Mouse (Mus musculus): ENCODE measurements around the gene Creb5. TPM values are rescaled to one million over a fixed set of nuclear protein-coding genes. Genes with fewer than 3 reads are reported as not detected.

The Creb5 gene
- polyA plus RNA-seq, 1 experiment from 2014 or later, result 9.5 TPM

DNA sequence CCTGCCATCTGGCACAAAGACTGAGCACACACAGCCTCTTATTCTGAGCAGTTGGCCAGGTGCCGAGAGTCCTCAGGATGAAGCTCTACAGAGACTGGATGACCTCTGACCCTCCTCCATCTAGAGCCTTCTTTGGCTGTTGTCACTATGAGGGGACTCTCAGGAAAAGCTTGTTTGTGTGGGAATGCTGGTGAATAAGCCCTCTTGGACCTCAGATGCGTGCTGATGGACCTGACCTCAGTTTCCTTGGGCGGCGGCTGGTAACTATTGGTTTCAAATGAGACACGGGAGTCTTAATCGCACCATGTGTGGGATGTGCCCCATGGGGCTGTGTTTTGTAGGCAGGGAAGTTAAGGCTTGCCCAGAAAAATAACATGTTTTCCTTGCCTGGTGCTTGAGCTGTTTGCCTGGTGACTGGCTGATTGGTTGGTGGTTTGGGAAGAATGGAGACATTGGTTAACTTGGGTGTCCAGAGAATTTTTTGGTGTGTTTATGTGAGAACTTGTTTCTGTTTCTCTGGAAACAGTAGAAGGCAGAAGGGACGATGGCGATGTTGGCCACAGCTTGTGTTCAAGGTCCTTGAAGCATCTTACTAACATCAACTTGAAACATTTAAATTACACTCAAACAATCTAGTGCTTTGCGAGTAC is 65.4 kb downstream of the Creb5 start:
- no peaks in the 10 kb centered on the region for H3K4me1 ChIP-seq
- no peaks in the 10 kb centered on the region for H3K9me3 ChIP-seq
- no peak overlapping the region for H3K4me2 ChIP-seq
- no peaks in the 10 kb centered on the region for H3K27me3 ChIP-seq (replicated peaks)
- H3K36me3 ChIP-seq, result no peaks in the 10 kb centered on the region
- H3K4me3 ChIP-seq (replicated peaks), result no peak overlapping the region
- H3K27ac ChIP-seq, result no peak overlapping the region
- WGBS, result 85% methylated on average over 9 of the region's 9 CpGs
- no peak for ATAC-seq (ENCODE audit: insufficient read depth, low FRiP score, low read depth)
- H3K9ac ChIP-seq, result no peak overlapping the region

DNA sequence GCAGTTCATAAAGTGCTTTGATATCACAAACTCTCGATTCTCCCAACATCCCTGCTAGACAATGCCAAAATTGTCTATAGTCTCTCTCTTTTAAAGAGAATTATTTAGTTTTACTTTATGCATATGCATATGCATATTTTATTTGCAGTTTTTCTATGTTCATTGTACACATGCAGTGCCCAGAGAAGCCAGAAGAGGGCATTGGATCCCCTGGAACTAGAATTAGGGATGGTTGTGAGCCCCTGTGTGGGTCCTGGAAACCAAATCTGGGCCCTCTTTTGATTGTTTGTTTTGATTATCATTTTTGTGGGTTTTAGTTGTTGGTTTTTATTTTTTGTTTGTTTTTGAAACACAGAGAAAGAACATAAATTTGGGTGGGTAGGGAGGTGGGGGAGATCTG is 69.3 kb downstream of the Creb5 start:
- Histone ChIP-seq H3K4me1 (no peaks in the 10 kb centered on the region), H3K36me3 (no peaks in the 10 kb centered on the region), H3K27ac (no peak overlapping the region), H3K4me2 (no peak overlapping the region), H3K4me3 (replicated peaks) (no peak overlapping the region), H3K9me3 (no peaks in the 10 kb centered on the region), H3K27me3 (replicated peaks) (no peaks in the 10 kb centered on the region), H3K9ac (no peak overlapping the region)
- WGBS, result 93% methylated on average over 1 of the region's 1 CpGs
- ATAC-seq (ENCODE audit: insufficient read depth, low FRiP score, low read depth), result no peak

DNA sequence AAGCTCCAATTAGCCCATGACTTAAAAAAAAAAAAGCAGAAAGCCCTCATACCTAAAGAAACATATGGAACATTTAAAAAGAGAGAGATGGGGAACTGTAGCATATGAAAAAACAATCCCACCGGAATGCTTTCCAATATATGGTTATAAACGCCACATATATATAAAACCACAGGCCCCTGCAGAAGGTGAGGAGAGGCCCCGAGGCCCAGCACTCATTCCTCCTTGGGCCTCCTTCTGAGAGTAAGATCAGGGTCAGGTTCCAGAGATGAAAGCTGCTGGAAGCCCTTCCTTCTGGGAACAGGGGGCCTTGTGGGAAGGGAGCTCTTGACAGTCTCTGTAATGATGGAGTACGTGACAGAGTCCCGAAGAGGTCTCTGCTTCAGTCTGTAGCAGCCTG is 76.5 kb downstream of the Creb5 start:
- Histone ChIP-seq H3K36me3 (no peaks in the 10 kb centered on the region), H3K4me2 (no peak overlapping the region), H3K9ac (no peak overlapping the region), H3K4me1 (peaks cover 8% of the 10 kb centered on the region; the same call in 1 of the 2 replicates), H3K9me3 (no peaks in the 10 kb centered on the region), H3K4me3 (replicated peaks) (no peak overlapping the region), H3K27ac (0 out of 2 replicates have a peak overlapping the region, but pooled peaks have one; percentile 11), H3K27me3 (replicated peaks) (no peaks in the 10 kb centered on the region)
- 47% methylated on average over 5 of the region's 5 CpGs for WGBS
- ATAC-seq (ENCODE audit: insufficient read depth, low FRiP score, low read depth), result no peak

DNA sequence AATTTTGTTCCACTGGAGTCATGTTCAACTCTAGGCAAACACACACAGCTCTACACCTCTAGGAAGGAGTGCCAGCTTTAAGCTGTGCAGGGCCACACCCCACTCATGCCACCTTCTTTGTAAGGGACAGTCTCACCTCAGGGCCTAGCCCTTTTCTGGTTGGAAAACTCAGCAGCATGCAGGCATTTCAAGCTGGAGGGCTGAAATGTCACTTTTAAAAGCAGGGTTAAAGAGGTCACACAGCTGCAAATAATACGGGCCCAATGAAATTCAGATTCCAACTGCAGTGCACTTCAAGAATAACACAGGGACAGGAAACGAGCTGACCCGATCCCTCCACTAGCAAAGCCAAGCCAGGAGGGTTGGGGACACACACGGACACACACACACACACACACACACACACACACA is 76.9 kb downstream of the Creb5 start:
- H3K9me3 ChIP-seq, result no peaks in the 10 kb centered on the region
- H3K4me3 ChIP-seq (replicated peaks), result no peak overlapping the region
- no peaks in the 10 kb centered on the region for H3K36me3 ChIP-seq
- H3K4me2 ChIP-seq, result no peak overlapping the region
- H3K27ac ChIP-seq, result 0 out of 2 replicates have a peak overlapping the region, but pooled peaks have one; percentile 11
- no peak overlapping the region for H3K9ac ChIP-seq
- H3K4me1 ChIP-seq, result peaks cover 8% of the 10 kb centered on the region; the same call in 1 of the 2 replicates
- H3K27me3 ChIP-seq (replicated peaks), result no peaks in the 10 kb centered on the region
- no peak for ATAC-seq (ENCODE audit: insufficient read depth, low FRiP score, low read depth)
- 32% methylated on average over 4 of the region's 4 CpGs for WGBS

DNA sequence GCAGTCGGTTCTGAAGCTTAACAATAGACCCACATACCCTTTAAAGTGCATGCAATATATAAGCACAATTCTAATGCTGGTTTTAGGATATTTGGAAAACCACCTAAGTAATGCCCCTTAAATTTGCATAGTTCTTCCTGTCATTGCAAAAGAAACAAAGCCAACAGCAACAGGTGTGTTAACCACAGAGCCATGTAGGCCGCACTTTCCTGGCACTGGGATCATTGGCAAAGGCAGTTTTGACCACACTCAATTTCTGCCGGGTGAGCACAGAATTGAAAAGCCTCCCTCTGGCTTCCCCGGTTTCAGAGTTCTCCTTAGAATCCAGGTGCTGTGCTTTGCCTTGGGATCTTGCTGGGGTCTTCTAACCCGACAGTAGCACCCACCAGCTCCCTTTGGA is 82.1 kb downstream of the Creb5 start:
- no peak overlapping the region for H3K27ac ChIP-seq
- no peaks in the 10 kb centered on the region for H3K27me3 ChIP-seq (replicated peaks)
- no peak overlapping the region for H3K4me3 ChIP-seq (replicated peaks)
- H3K4me1 ChIP-seq, result 0 out of 2 replicates have a peak, but pooled peaks cover under 1% of the 10 kb centered on the region
- H3K9me3 ChIP-seq, result no peaks in the 10 kb centered on the region
- no peaks in the 10 kb centered on the region for H3K36me3 ChIP-seq
- H3K4me2 ChIP-seq, result no peak overlapping the region
- WGBS, result 84% methylated on average over 5 of the region's 5 CpGs
- ATAC-seq (ENCODE audit: insufficient read depth, low FRiP score, low read depth), result no peak
- H3K9ac ChIP-seq, result no peak overlapping the region

DNA sequence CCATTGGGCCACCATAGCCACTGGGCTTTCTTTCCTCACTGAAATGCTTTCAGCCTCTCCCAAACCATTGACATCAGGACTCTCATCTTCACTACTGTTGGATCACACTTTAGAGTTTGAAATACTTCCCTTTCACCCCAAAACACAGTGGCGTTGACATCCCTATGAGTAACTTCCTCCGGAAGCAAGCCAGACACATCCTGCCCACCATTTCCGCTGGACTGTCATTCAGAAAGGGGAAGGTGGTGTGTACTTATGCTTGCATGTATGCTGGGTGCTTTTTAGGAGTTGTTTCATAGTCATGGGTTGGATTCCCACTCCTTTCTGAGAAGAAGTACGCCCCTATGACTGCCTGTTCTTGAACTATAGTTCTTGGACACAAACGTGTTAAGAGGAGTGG is 82.9 kb downstream of the Creb5 start:
- Histone ChIP-seq H3K4me1 (no peaks in the 10 kb centered on the region), H3K4me2 (no peak overlapping the region), H3K27ac (no peak overlapping the region), H3K9me3 (no peaks in the 10 kb centered on the region), H3K9ac (no peak overlapping the region), H3K4me3 (replicated peaks) (no peak overlapping the region), H3K27me3 (replicated peaks) (no peaks in the 10 kb centered on the region), H3K36me3 (no peaks in the 10 kb centered on the region)
- 82% methylated on average over 5 of the region's 5 CpGs for WGBS
- no peak for ATAC-seq (ENCODE audit: insufficient read depth, low FRiP score, low read depth)

DNA sequence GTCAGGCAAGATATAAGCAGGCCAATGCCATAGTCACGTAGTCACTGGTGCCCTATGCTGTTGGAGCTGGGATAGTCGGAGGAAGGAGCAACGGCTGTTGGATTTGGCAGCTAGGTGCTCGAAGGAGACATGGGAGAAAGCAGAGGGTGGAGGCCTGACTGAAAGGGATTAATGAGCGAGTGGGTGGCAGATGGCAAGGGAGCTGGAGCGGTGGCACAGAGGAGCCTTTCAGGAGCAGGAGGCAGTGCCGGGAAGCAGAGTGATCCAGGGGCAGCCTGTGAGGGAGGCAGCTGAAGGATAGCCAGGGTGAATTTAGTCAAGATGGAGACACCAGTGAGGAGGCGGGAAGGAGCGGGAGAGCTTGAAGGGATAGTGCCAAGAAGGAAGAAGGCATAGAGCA is 84.9 kb downstream of the Creb5 start:
- H3K27me3 ChIP-seq (replicated peaks), result no peaks in the 10 kb centered on the region
- H3K27ac ChIP-seq, result no peak overlapping the region
- no peaks in the 10 kb centered on the region for H3K9me3 ChIP-seq
- no peaks in the 10 kb centered on the region for H3K4me1 ChIP-seq
- H3K9ac ChIP-seq, result no peak overlapping the region
- no peaks in the 10 kb centered on the region for H3K36me3 ChIP-seq
- 89% methylated on average over 9 of the region's 9 CpGs for WGBS
- ATAC-seq (ENCODE audit: insufficient read depth, low FRiP score, low read depth), result no peak
- H3K4me2 ChIP-seq, result no peak overlapping the region
- H3K4me3 ChIP-seq (replicated peaks), result no peak overlapping the region

DNA sequence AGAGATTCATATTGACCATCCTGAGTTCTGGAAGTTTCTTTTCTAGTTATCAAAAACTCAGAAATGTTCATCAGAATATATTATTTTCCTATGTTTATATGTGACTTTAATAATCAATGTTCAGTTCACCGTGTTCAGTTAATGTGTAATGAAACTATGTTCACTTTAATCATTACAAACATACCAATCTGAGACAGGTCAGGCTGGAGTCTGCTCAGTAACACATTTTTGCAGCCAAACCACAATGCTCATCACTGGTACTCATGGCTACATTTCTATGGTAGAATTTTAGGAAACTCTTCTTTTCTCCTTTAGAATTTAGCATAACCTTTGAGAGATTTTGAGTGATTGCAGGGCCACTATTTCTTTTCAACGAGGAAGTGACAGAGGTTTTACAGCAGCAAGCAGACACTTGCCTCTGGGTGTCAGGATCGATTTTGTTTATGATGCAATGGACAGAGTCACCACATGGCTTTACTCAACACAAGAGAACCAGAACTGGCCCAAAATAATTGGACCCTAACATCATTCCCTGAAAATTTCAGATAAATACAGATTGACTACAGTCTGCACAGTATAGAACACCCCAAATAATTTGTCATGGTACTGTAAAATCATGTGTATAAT is 87.4 kb downstream of the Creb5 start:
- H3K4me1 ChIP-seq, result no peaks in the 10 kb centered on the region
- no peak for ATAC-seq (ENCODE audit: insufficient read depth, low FRiP score, low read depth)
- H3K36me3 ChIP-seq, result no peaks in the 10 kb centered on the region
- H3K9ac ChIP-seq, result no peak overlapping the region
- H3K27ac ChIP-seq, result no peak overlapping the region
- H3K4me2 ChIP-seq, result no peak overlapping the region
- WGBS, result 37% methylated on average over 3 of the region's 3 CpGs
- H3K4me3 ChIP-seq (replicated peaks), result no peak overlapping the region
- no peaks in the 10 kb centered on the region for H3K27me3 ChIP-seq (replicated peaks)
- H3K9me3 ChIP-seq, result no peaks in the 10 kb centered on the region

DNA sequence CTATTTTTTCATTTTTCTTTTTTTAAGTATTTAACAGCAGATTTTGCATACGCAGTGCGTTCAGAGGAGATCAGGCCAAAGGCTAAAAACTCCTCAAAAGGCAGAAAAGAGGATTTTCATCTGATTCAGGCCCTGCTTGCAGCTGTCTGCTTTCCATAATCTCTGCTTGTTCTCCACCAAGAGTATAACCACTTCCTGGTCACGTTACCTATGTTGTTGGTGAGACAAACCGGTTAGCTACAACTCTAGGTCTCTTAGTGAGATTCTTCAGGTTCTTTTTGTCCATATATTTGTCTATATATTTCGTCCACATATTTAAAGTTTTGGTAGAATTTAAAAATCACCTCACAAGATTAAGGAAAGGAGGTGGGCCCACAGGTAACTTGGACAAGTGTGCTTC is 102.2 kb downstream of the Creb5 start:
- Histone ChIP-seq H3K4me2 (no peak overlapping the region), H3K9me3 (no peaks in the 10 kb centered on the region), H3K36me3 (no peaks in the 10 kb centered on the region), H3K27me3 (replicated peaks) (no peaks in the 10 kb centered on the region), H3K4me3 (replicated peaks) (no peak overlapping the region), H3K4me1 (peaks cover 10% of the 10 kb centered on the region), H3K9ac (no peak overlapping the region), H3K27ac (no peak overlapping the region)
- ATAC-seq (ENCODE audit: insufficient read depth, low FRiP score, low read depth), result no peak
- 84% methylated on average over 5 of the region's 5 CpGs for WGBS

DNA sequence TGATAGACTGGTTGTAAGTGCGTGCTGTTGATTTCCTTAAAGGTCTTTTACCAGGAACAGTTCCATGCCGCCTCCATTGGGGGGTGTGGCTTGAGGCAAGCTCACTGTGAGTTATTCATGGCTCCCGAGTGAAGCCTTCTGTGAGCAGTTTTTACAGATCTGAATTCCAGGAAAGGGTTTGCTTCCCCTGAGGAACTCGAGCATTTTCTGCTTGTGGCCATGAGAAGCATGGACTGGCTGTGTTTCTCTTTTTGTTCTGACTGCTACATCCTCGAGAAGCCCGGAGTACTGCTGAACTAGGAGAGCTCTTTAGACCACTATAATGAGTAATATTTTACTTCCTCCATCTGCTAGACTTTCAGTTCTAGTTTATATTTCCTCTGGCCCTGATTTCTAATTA is 103.3 kb downstream of the Creb5 start:
- peaks cover 10% of the 10 kb centered on the region for H3K4me1 ChIP-seq
- no peak overlapping the region for H3K27ac ChIP-seq
- no peak overlapping the region for H3K9ac ChIP-seq
- H3K9me3 ChIP-seq, result no peaks in the 10 kb centered on the region
- H3K36me3 ChIP-seq, result no peaks in the 10 kb centered on the region
- no peak for ATAC-seq (ENCODE audit: insufficient read depth, low FRiP score, low read depth)
- peak overlapping the region; percentile 19 for H3K4me2 ChIP-seq
- no peak overlapping the region for H3K4me3 ChIP-seq (replicated peaks)
- 28% methylated on average over 6 of the region's 6 CpGs for WGBS
- no peaks in the 10 kb centered on the region for H3K27me3 ChIP-seq (replicated peaks)

DNA sequence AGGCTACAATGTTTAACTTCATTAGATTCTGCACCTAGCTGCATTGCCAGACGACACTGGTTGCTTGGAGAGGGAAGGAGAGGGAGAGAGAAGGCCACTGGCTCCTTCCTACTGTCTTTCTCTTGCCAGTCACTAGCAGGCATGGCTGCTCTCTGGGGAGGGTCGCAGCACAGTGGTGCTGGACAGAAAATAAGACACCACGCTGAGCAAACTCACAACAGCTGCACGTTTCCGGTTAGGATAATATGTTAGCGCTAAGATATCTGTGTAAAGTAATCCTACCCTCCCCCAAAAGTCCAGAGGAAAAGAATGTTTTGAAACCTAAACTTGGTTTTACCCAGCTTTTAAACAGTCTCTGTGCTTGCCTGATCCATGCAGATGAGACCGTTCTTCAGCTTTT is 107.0 kb downstream of the Creb5 start:
- Histone ChIP-seq H3K27me3 (replicated peaks) (0 out of 2 replicates have a peak, but pooled peaks cover 3% of the 10 kb centered on the region), H3K4me1 (peaks cover 10% of the 10 kb centered on the region), H3K27ac (no peak overlapping the region; the same call in 1 of the 2 replicates), H3K4me3 (replicated peaks) (no peak overlapping the region), H3K9ac (no peak overlapping the region), H3K4me2 (no peak overlapping the region), H3K36me3 (no peaks in the 10 kb centered on the region), H3K9me3 (no peaks in the 10 kb centered on the region)
- WGBS, result 27% methylated on average over 7 of the region's 7 CpGs
- no peak for ATAC-seq (ENCODE audit: insufficient read depth, low FRiP score, low read depth)

DNA sequence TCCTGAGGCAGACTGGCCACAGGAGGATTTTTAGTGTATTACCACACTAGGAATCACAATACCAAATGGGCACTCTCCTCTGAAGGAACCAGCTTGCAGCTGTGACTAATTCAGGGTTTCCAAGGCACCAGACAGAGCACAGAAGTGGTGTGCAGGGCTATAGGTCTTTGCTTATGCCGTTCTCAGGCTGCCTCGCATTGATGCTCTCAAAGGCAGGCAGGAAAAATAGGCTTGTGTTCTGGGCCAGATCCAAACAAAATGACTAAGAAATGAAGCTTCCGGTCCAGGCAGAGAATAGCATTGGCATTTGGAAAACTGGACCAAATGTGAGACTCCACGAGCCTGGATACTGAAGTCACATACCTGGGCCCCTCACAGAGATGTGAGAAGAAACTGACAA is 108.1 kb downstream of the Creb5 start:
- 70% methylated on average over 4 of the region's 4 CpGs for WGBS
- ATAC-seq (ENCODE audit: insufficient read depth, low FRiP score, low read depth), result no peak
- no peaks in the 10 kb centered on the region for H3K36me3 ChIP-seq
- H3K4me2 ChIP-seq, result no peak overlapping the region
- peaks cover 10% of the 10 kb centered on the region for H3K4me1 ChIP-seq
- 0 out of 2 replicates have a peak, but pooled peaks cover 3% of the 10 kb centered on the region for H3K27me3 ChIP-seq (replicated peaks)
- no peak overlapping the region for H3K9ac ChIP-seq
- H3K9me3 ChIP-seq, result no peaks in the 10 kb centered on the region
- no peak overlapping the region for H3K27ac ChIP-seq
- no peak overlapping the region for H3K4me3 ChIP-seq (replicated peaks)

All from stomach, embryonic 15.5 days (tissue).